Mouse (Mus musculus): ENCODE data around the gene Adam6b. TPM values are rescaled to one million over a fixed set of nuclear protein-coding genes. Genes with fewer than 3 reads are reported as not detected.

The Adam6b gene
- polyA plus RNA-seq, 1 experiment from 2014 or later, result not detected

Other genes starting within 250 kb of the Adam6b start
- gene Adam6a, start 54.4 kb downstream of the Adam6b start, polyA plus RNA-seq (2014; fragmentation: Nextera tagmentation; extraction: Ambion mirVana), result not detected in 2 replicates